In genomic region chr7:114440494-114440893, GRCm38 (mm10) we compare ENCODE assay signal across 26 mouse cellular contexts.
"Had no signal": no experiment of that assay in that cellular context is flagged by ENCODE, and none has a peak within 500 bp of the region (broad histone marks: within the 10 kb centered on the region; RNA-seq: fewer than 3 reads in every experiment).

No protein-coding gene starts in this region.

- DNase-seq: gastrocnemius, postnatal 10 days; gastrocnemius, postnatal 25 days; heart, adult 11 months; heart, adult 2 months; heart, postnatal 14 days; heart, postnatal 36 days; kidney, adult 11 months; kidney, adult 2 months; kidney, adult 9 months; kidney, postnatal 14 days; kidney, postnatal 4 days; liver, embryonic 13.5 days had no signal

- ATAC-seq: hindbrain, postnatal 0 days; intestine, embryonic 16.5 days had no signal

- H3K27ac ChIP-seq: heart, adult 2 months; heart, embryonic 13.5 days; heart, embryonic 15.5 days; hindbrain, embryonic 13.5 days; hindbrain, embryonic 15.5 days; hindbrain, postnatal 0 days; kidney, embryonic 15.5 days; kidney, postnatal 0 days; layer of hippocampus, adult 2 months; left cerebral cortex, adult 2 months; limb, embryonic 10.5 days; limb, embryonic 12.5 days; liver, embryonic 13.5 days; liver, embryonic 15.5 days had no signal

- H3K27me3 ChIP-seq: heart, embryonic 13.5 days; heart, embryonic 15.5 days; hindbrain, embryonic 13.5 days; hindbrain, embryonic 15.5 days; kidney, embryonic 15.5 days; limb, embryonic 12.5 days; liver, embryonic 13.5 days; liver, embryonic 15.5 days had no signal

- H3K4me3 ChIP-seq: heart, adult 2 months; heart, embryonic 13.5 days; heart, embryonic 15.5 days; hindbrain, embryonic 13.5 days; hindbrain, embryonic 15.5 days; kidney, embryonic 15.5 days; layer of hippocampus, adult 2 months; left cerebral cortex, adult 2 months; limb, embryonic 10.5 days; limb, embryonic 12.5 days; liver, embryonic 13.5 days; liver, embryonic 15.5 days had no signal

- H3K9ac ChIP-seq: heart, embryonic 13.5 days; heart, embryonic 15.5 days; hindbrain, embryonic 13.5 days; hindbrain, embryonic 15.5 days; kidney, embryonic 15.5 days; limb, embryonic 12.5 days; liver, embryonic 13.5 days; liver, embryonic 15.5 days had no signal

- H3K36me3 ChIP-seq: heart, embryonic 13.5 days; heart, embryonic 15.5 days; hindbrain, embryonic 13.5 days; hindbrain, embryonic 15.5 days; kidney, embryonic 15.5 days; limb, embryonic 10.5 days; limb, embryonic 12.5 days; liver, embryonic 13.5 days; liver, embryonic 15.5 days had no signal

- H3K4me1 ChIP-seq: heart, embryonic 13.5 days; heart, embryonic 15.5 days; hindbrain, embryonic 13.5 days; hindbrain, embryonic 15.5 days; kidney, embryonic 15.5 days; limb, embryonic 10.5 days; limb, embryonic 12.5 days; liver, embryonic 13.5 days; liver, embryonic 15.5 days had no signal

- H3K4me2 ChIP-seq: heart, embryonic 11.5 days; heart, embryonic 13.5 days; heart, embryonic 15.5 days; hindbrain, embryonic 13.5 days; hindbrain, embryonic 15.5 days; kidney, embryonic 15.5 days; limb, embryonic 12.5 days; liver, embryonic 13.5 days; liver, embryonic 15.5 days had no signal

- H3K9me3 ChIP-seq: heart, embryonic 13.5 days; heart, embryonic 15.5 days; hindbrain, embryonic 13.5 days; hindbrain, embryonic 15.5 days; kidney, embryonic 15.5 days; limb, embryonic 10.5 days; limb, embryonic 12.5 days; liver, embryonic 13.5 days; liver, embryonic 15.5 days had no signal
